Mouse (Mus musculus): ENCODE results near the gene Tlr9. TPM values are rescaled to one million over a fixed set of nuclear protein-coding genes. Genes with fewer than 3 reads are reported as not detected.
A peak's percentile ranks its signal among the peaks of the same experiment; 100 is the strongest.

Gene Tlr9
- 4.2 to 6.6 TPM (median 6.1 TPM) in 3 replicates for total RNA-seq (2017)

- ATAC-seq (replicated peaks; ENCODE audit: insufficient number of reproducible peaks, low FRiP score, low TSS enrichment, poor library complexity, severe bottlenecking), result peak; percentile 69
Observed at GRCm38 (mm10) chr9:106222261-106222851, at the start of gene Tlr9. Tlr9 (plus strand) TSS chr9:106222598.

- no peak for ATAC-seq (replicated peaks; ENCODE audit: insufficient number of reproducible peaks, low FRiP score, low TSS enrichment, poor library complexity, severe bottlenecking)
Observed at GRCm38 (mm10) chr9:106173363-106173762, 49.0 kb upstream of the Tlr9 start.

- ATAC-seq (replicated peaks; ENCODE audit: insufficient number of reproducible peaks, low FRiP score, low TSS enrichment, poor library complexity, severe bottlenecking), result no peak
Observed at GRCm38 (mm10) chr9:106175552-106176200, 46.7 kb upstream of the Tlr9 start.

GRCm38 (mm10) chr9:106176769-106177168 is 45.6 kb upstream of the Tlr9 start:
- ATAC-seq (replicated peaks; ENCODE audit: insufficient number of reproducible peaks, low FRiP score, low TSS enrichment, poor library complexity, severe bottlenecking), result no peak

- ATAC-seq (replicated peaks; ENCODE audit: insufficient number of reproducible peaks, low FRiP score, low TSS enrichment, poor library complexity, severe bottlenecking), result no peak
Observed at GRCm38 (mm10) chr9:106177799-106178198, 44.6 kb upstream of the Tlr9 start.

GRCm38 (mm10) chr9:106179454-106179853 is 42.9 kb upstream of the Tlr9 start:
- ATAC-seq (replicated peaks; ENCODE audit: insufficient number of reproducible peaks, low FRiP score, low TSS enrichment, poor library complexity, severe bottlenecking), result no peak

- ATAC-seq (replicated peaks; ENCODE audit: insufficient number of reproducible peaks, low FRiP score, low TSS enrichment, poor library complexity, severe bottlenecking), result no peak
Observed at GRCm38 (mm10) chr9:106179964-106180363, 42.4 kb upstream of the Tlr9 start.

GRCm38 (mm10) chr9:106182146-106182545 is 40.3 kb upstream of the Tlr9 start:
- ATAC-seq (replicated peaks; ENCODE audit: insufficient number of reproducible peaks, low FRiP score, low TSS enrichment, poor library complexity, severe bottlenecking), result no peak

GRCm38 (mm10) chr9:106183996-106184395 is 38.4 kb upstream of the Tlr9 start:
- no peak for ATAC-seq (replicated peaks; ENCODE audit: insufficient number of reproducible peaks, low FRiP score, low TSS enrichment, poor library complexity, severe bottlenecking)

GRCm38 (mm10) chr9:106191355-106191754 is 31.0 kb upstream of the Tlr9 start:
- no peak for ATAC-seq (replicated peaks; ENCODE audit: insufficient number of reproducible peaks, low FRiP score, low TSS enrichment, poor library complexity, severe bottlenecking)

- ATAC-seq (replicated peaks; ENCODE audit: insufficient number of reproducible peaks, low FRiP score, low TSS enrichment, poor library complexity, severe bottlenecking), result no peak
Observed at GRCm38 (mm10) chr9:106192024-106192423, 30.4 kb upstream of the Tlr9 start.

- ATAC-seq (replicated peaks; ENCODE audit: insufficient number of reproducible peaks, low FRiP score, low TSS enrichment, poor library complexity, severe bottlenecking), result peak; percentile 51
Observed at GRCm38 (mm10) chr9:106192998-106193397, 29.4 kb upstream of the Tlr9 start.

- no peak for ATAC-seq (replicated peaks; ENCODE audit: insufficient number of reproducible peaks, low FRiP score, low TSS enrichment, poor library complexity, severe bottlenecking)
Observed at GRCm38 (mm10) chr9:106193930-106194807, 28.2 kb upstream of the Tlr9 start.

- no peak for ATAC-seq (replicated peaks; ENCODE audit: insufficient number of reproducible peaks, low FRiP score, low TSS enrichment, poor library complexity, severe bottlenecking)
Observed at GRCm38 (mm10) chr9:106195693-106196092, 26.7 kb upstream of the Tlr9 start.

- ATAC-seq (replicated peaks; ENCODE audit: insufficient number of reproducible peaks, low FRiP score, low TSS enrichment, poor library complexity, severe bottlenecking), result no peak
Observed at GRCm38 (mm10) chr9:106197081-106197713, 25.2 kb upstream of the Tlr9 start.

- no peak for ATAC-seq (replicated peaks; ENCODE audit: insufficient number of reproducible peaks, low FRiP score, low TSS enrichment, poor library complexity, severe bottlenecking)
Observed at GRCm38 (mm10) chr9:106197732-106198131, 24.7 kb upstream of the Tlr9 start.

GRCm38 (mm10) chr9:106198962-106199458 is 23.4 kb upstream of the Tlr9 start:
- peak; percentile 34 for ATAC-seq (replicated peaks; ENCODE audit: insufficient number of reproducible peaks, low FRiP score, low TSS enrichment, poor library complexity, severe bottlenecking)

- ATAC-seq (replicated peaks; ENCODE audit: insufficient number of reproducible peaks, low FRiP score, low TSS enrichment, poor library complexity, severe bottlenecking), result no peak
Observed at GRCm38 (mm10) chr9:106199535-106200272, 22.7 kb upstream of the Tlr9 start, which contains the start of gene Ppm1m. Ppm1m (minus strand) TSS chr9:106199746.

Measured in monocyte, adult 5-6 weeks (primary cell).